Mouse (Mus musculus): Measurements from ENCODE around the gene Tmem117. TPM values are rescaled to one million over a fixed set of nuclear protein-coding genes. Genes with fewer than 3 reads are reported as not detected.

The Tmem117 gene
- polyA plus RNA-seq, 1 experiment: 5.2 TPM

GRCm38 (mm10) chr15:94616036-94616435 is 13.0 kb upstream of the Tmem117 start:
- Histone ChIP-seq H3K4me3 (ENCODE audit: low read depth, low read length) (no peak overlapping the region), H3K36me3 (ENCODE audit: control insufficient read depth, insufficient read depth, low read length) (no peaks in the 10 kb centered on the region), H3K27ac (ENCODE audit: insufficient read depth, low read depth, low read length) (no peak overlapping the region), H3K27me3 (ENCODE audit: control insufficient read depth, insufficient read depth, low read length) (no peaks in the 10 kb centered on the region), H3K4me1 (ENCODE audit: control insufficient read depth, insufficient read depth, insufficient read length, low read length) (no peaks in the 10 kb centered on the region)
- WGBS: 91% methylated on average over 11 of the region's 11 CpGs
- TF ChIP-seq POLR2A (IDR thresholded peaks at IDR 0.05; ENCODE audit: low read depth, low read length): no peak
- no peak for TF ChIP-seq CTCF (IDR thresholded peaks at IDR 0.05; ENCODE audit: extremely low read depth, insufficient read length, insufficient replicate concordance, low read depth, low read length)

- no peak for TF ChIP-seq POLR2A (IDR thresholded peaks at IDR 0.05; ENCODE audit: low read depth, low read length)
- no peak for TF ChIP-seq CTCF (IDR thresholded peaks at IDR 0.05; ENCODE audit: extremely low read depth, insufficient read length, insufficient replicate concordance, low read depth, low read length)
These were observed 8.1 kb upstream of the Tmem117 start for GRCm38 (mm10) chr15:94620909-94621308.

GRCm38 (mm10) chr15:94628463-94628829 is 586 bp upstream of the Tmem117 start:
- TF ChIP-seq CTCF (IDR thresholded peaks at IDR 0.05; ENCODE audit: extremely low read depth, insufficient read length, insufficient replicate concordance, low read depth, low read length) (no peak), POLR2A (IDR thresholded peaks at IDR 0.05; ENCODE audit: low read depth, low read length) (no peak)
- Histone ChIP-seq H3K27me3 (ENCODE audit: control insufficient read depth, insufficient read depth, low read length) (no peaks in the 10 kb centered on the region), H3K4me3 (ENCODE audit: low read depth, low read length) (peak overlapping the region; percentile 69), H3K36me3 (ENCODE audit: control insufficient read depth, insufficient read depth, low read length) (no peaks in the 10 kb centered on the region), H3K4me1 (ENCODE audit: control insufficient read depth, insufficient read depth, insufficient read length, low read length) (peaks cover 5% of the 10 kb centered on the region), H3K27ac (ENCODE audit: insufficient read depth, low read depth, low read length) (no peak overlapping the region)
- 46% methylated on average over 2 of the region's 2 CpGs for WGBS

More at GRCm38 (mm10) chr15:94620909-94621308, 8.1 kb upstream of the Tmem117 start:
- Histone ChIP-seq H3K36me3 (ENCODE audit: control insufficient read depth, insufficient read depth, low read length) (no peaks in the 10 kb centered on the region), H3K4me3 (ENCODE audit: low read depth, low read length) (no peak overlapping the region), H3K27me3 (ENCODE audit: control insufficient read depth, insufficient read depth, low read length) (no peaks in the 10 kb centered on the region), H3K27ac (ENCODE audit: insufficient read depth, low read depth, low read length) (no peak overlapping the region), H3K4me1 (ENCODE audit: control insufficient read depth, insufficient read depth, insufficient read length, low read length) (no peaks in the 10 kb centered on the region)

- Histone ChIP-seq H3K27ac (ENCODE audit: insufficient read depth, low read depth, low read length) (no peak overlapping the region), H3K36me3 (ENCODE audit: control insufficient read depth, insufficient read depth, low read length) (no peaks in the 10 kb centered on the region), H3K27me3 (ENCODE audit: control insufficient read depth, insufficient read depth, low read length) (no peaks in the 10 kb centered on the region), H3K4me1 (ENCODE audit: control insufficient read depth, insufficient read depth, insufficient read length, low read length) (peaks cover 5% of the 10 kb centered on the region), H3K4me3 (ENCODE audit: low read depth, low read length) (no peak overlapping the region)
- 29% methylated on average over 4 of the region's 4 CpGs for WGBS
- TF ChIP-seq CTCF (IDR thresholded peaks at IDR 0.05; ENCODE audit: extremely low read depth, insufficient read length, insufficient replicate concordance, low read depth, low read length) (no peak), POLR2A (IDR thresholded peaks at IDR 0.05; ENCODE audit: low read depth, low read length) (no peak)
These were observed 1.5 kb downstream of the Tmem117 start for GRCm38 (mm10) chr15:94630553-94630952.

- H3K27me3 ChIP-seq (ENCODE audit: control insufficient read depth, insufficient read depth, low read length): no peaks in the 10 kb centered on the region
- 55% methylated on average over 11 of the region's 11 CpGs for WGBS
- peaks cover 5% of the 10 kb centered on the region; the same call in 1 of the 2 replicates for H3K4me1 ChIP-seq (ENCODE audit: control insufficient read depth, insufficient read depth, insufficient read length, low read length)
- no peaks in the 10 kb centered on the region for H3K36me3 ChIP-seq (ENCODE audit: control insufficient read depth, insufficient read depth, low read length)
- no peak overlapping the region for H3K4me3 ChIP-seq (ENCODE audit: low read depth, low read length)
- no peak overlapping the region for H3K27ac ChIP-seq (ENCODE audit: insufficient read depth, low read depth, low read length)
- TF ChIP-seq POLR2A (IDR thresholded peaks at IDR 0.05; ENCODE audit: low read depth, low read length): no peak
- TF ChIP-seq CTCF (IDR thresholded peaks at IDR 0.05; ENCODE audit: extremely low read depth, insufficient read length, insufficient replicate concordance, low read depth, low read length): no peak
These were observed 5.5 kb downstream of the Tmem117 start for GRCm38 (mm10) chr15:94634524-94634923.

GRCm38 (mm10) chr15:94638207-94638606 is 9.2 kb downstream of the Tmem117 start:
- no peaks in the 10 kb centered on the region for H3K36me3 ChIP-seq (ENCODE audit: control insufficient read depth, insufficient read depth, low read length)
- TF ChIP-seq POLR2A (IDR thresholded peaks at IDR 0.05; ENCODE audit: low read depth, low read length) (no peak), CTCF (IDR thresholded peaks at IDR 0.05; ENCODE audit: extremely low read depth, insufficient read length, insufficient replicate concordance, low read depth, low read length) (no peak)
- H3K27me3 ChIP-seq (ENCODE audit: control insufficient read depth, insufficient read depth, low read length): no peaks in the 10 kb centered on the region
- H3K4me1 ChIP-seq (ENCODE audit: control insufficient read depth, insufficient read depth, insufficient read length, low read length): peaks cover 11% of the 10 kb centered on the region; the same call in 1 of the 2 replicates
- WGBS: 65% methylated on average over 2 of the region's 2 CpGs
- H3K4me3 ChIP-seq (ENCODE audit: low read depth, low read length): no peak overlapping the region
- no peak overlapping the region for H3K27ac ChIP-seq (ENCODE audit: insufficient read depth, low read depth, low read length)

- Histone ChIP-seq H3K27me3 (ENCODE audit: control insufficient read depth, insufficient read depth, low read length) (no peaks in the 10 kb centered on the region), H3K27ac (ENCODE audit: insufficient read depth, low read depth, low read length) (peak overlapping the region; percentile 16; the same call in 1 of the 2 replicates), H3K36me3 (ENCODE audit: control insufficient read depth, insufficient read depth, low read length) (no peaks in the 10 kb centered on the region; the same call in 1 of the 2 replicates), H3K4me1 (ENCODE audit: control insufficient read depth, insufficient read depth, insufficient read length, low read length) (peaks cover 11% of the 10 kb centered on the region; the same call in 1 of the 2 replicates), H3K4me3 (ENCODE audit: low read depth, low read length) (no peak overlapping the region)
- TF ChIP-seq CTCF (IDR thresholded peaks at IDR 0.05; ENCODE audit: extremely low read depth, insufficient read length, insufficient replicate concordance, low read depth, low read length): no peak
- no peak for TF ChIP-seq POLR2A (IDR thresholded peaks at IDR 0.05; ENCODE audit: low read depth, low read length)
- WGBS: 90% methylated on average over 2 of the region's 2 CpGs
These were observed 10.1 kb downstream of the Tmem117 start for GRCm38 (mm10) chr15:94639126-94639525.

Data from small intestine, adult 2 months (tissue).